Mouse (Mus musculus) liver, embryonic 13.5 days (tissue): ENCODE measurements around the gene Olfr1414. TPM values are rescaled to one million over a fixed set of nuclear protein-coding genes. Genes with fewer than 3 reads are reported as not detected.
A peak's percentile ranks its signal among the peaks of the same experiment; 100 is the strongest.

Experiments
- ATAC-seq: fragments of 200-750 bp; cut with Nextera tagmentation; 2 replicates; pipeline ENCODE4 v1.8.0; 2017; ENCODE audit warnings: low read depth, mild to moderate bottlenecking, moderate number of reproducible peaks, moderate library complexity
- DNase-seq: peaks from one replicate; pipeline ENCODE4 v3.0.0; 2022
- H3K27ac ChIP-seq: fragments of 300-500 bp; sonication (generic); 2 replicates; pipeline ENCODE4 v1.5.1; 2015; ENCODE audit warnings: moderate library complexity, mild to moderate bottlenecking, inconsistent platforms
- H3K27me3 ChIP-seq: fragments of 300-500 bp; sonication (generic); 2 replicates; pipeline ENCODE4 v1.6.1; 2015; ENCODE audit warnings: mild to moderate bottlenecking, inconsistent platforms
- H3K36me3 ChIP-seq: fragments of 300-500 bp; sonication (generic); 2 replicates; pipeline ENCODE4 v1.6.1; 2015; ENCODE audit warnings: mild to moderate bottlenecking, inconsistent platforms
- H3K4me1 ChIP-seq: fragments of 300-500 bp; sonication (generic); replicated peaks from 2 replicates; pipeline ENCODE4 v1.6.1; 2015; ENCODE audit warnings: inconsistent platforms
- H3K4me2 ChIP-seq: fragments of 300-500 bp; sonication (generic); 2 replicates; pipeline ENCODE4 v1.6.1; 2015; ENCODE audit warnings: inconsistent platforms, mild to moderate bottlenecking, moderate library complexity
- H3K4me3 ChIP-seq: fragments of 300-500 bp; sonication (generic); replicated peaks from 2 replicates; pipeline ENCODE4 v1.5.1; 2015; ENCODE audit warnings: mild to moderate bottlenecking, inconsistent platforms
- H3K9ac ChIP-seq: fragments of 300-500 bp; sonication (generic); 2 replicates; pipeline ENCODE4 v1.6.1; 2015; ENCODE audit warnings: mild to moderate bottlenecking, inconsistent platforms
- H3K9me3 ChIP-seq: fragments of 300-500 bp; sonication (generic); replicated peaks from 2 replicates; pipeline ENCODE4 v1.6.1; 2016; ENCODE audit warnings: inconsistent platforms
- WGBS: fragments of 180-500 bp; shearing (Covaris S2); methylation state at CpG from one replicate; pipeline ENCODE4 v1.1.7; 2015; ENCODE audit not compliant: insufficient replicate concordance; 5-methylcytosine and 5-hydroxymethylcytosine counted together
- microRNA-seq: library from miRNA; unstranded; fragments of <30 nt; microRNA quantifications from one replicate; pipeline ENCODE4, GENCODE M21; 2016
- polyA plus RNA-seq: library from polyadenylated mRNA; unstranded; fragments of >200 nt; fragmentation: Nextera tagmentation; extraction: Ambion mirVana; gene quantifications from 2 replicates; pipeline ENCODE4 v1.2.1, GENCODE M21; 2015

Olfr1414 gene
- polyA plus RNA-seq, 1 experiment from 2014 or later: not detected

DNA sequence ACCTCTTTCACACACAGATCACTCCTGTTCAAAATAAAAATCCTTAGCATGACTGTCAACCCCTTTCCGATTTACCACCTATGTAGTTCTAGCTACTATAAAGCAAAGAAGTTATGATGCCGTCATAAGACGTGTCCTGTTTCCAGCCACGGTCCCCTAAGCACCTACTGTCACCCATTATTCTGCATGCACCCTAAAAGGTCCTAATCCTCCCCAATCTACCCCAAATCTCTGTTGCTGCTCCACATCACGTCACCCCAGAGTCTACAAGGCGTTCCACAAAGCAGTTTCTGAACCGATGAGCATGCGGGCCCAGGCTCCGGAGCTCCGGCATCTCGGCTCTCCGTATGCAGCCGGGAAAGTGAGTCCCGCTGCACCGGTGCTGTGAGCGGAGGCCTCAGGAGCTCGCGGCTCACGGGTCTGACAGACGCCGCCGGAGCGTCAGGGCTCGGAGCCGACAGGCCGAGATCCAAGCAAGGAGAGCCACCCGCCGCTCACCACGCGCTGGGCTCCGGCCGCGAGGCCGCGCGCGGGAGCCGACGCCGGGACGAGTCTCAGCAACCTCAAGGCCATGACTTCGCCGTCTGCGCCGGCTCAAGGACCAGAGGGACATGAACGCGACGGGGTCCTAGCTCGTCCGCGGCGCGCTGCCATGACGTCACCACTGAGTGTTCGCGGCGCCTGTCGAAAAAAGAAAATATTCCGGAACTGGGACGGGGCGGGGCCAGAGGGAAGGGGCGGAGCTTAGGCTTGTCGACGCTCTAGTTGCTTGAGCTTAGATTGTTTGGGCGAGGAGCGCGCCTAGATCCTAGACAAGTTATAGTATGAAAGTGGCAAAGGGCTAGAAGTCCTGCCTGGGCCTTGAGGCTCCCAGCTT, 45.1 kb downstream of the Olfr1414 start, which contains the start of gene Ndufa10:
Ndufa10 (minus strand) TSS at position 696 of the 877 bp plus-strand sequence.
- peak; percentile 88 for ATAC-seq
- Histone ChIP-seq H3K36me3 (peaks cover 28% of the 10 kb centered on the region), H3K4me2 (peak within 1 kb of the TSS; percentile 91), H3K4me1 (peaks cover 21% of the 10 kb centered on the region), H3K9ac (peak within 1 kb of the TSS; percentile 93), H3K4me3 (peak within 1 kb of the TSS; percentile 81), H3K9me3 (no peaks in the 10 kb centered on the region), H3K27me3 (0 out of 2 replicates have a peak, but pooled peaks cover 3% of the 10 kb centered on the region), H3K27ac (peak within 1 kb of the TSS; percentile 71)
- DNase-seq: peak; percentile 91
- 1% methylated on average over 67 of the region's 67 CpGs for WGBS

DNA sequence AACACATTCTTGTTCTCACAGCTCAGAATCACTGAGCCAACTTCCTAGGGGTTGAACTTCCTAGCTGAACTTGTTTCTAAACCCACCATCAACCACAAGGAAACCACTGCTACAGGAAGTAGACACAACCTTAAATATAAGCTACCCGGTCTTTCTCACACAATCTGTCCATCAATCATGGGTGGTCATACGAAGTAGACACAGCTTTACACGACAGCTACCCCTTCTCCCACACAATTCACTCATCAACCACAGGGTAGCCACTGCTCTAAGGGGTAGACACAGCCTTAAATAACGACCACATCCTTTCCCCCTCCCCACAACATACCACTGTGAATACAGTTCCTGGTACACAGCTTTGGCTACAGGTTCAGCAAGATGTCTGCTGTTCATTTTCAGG, 49.6 kb downstream of the Olfr1414 start:
- no peak overlapping the region for H3K9ac ChIP-seq
- H3K36me3 ChIP-seq: peaks cover 74% of the 10 kb centered on the region
- 38% methylated on average over 4 of the region's 4 CpGs for WGBS

DNA sequence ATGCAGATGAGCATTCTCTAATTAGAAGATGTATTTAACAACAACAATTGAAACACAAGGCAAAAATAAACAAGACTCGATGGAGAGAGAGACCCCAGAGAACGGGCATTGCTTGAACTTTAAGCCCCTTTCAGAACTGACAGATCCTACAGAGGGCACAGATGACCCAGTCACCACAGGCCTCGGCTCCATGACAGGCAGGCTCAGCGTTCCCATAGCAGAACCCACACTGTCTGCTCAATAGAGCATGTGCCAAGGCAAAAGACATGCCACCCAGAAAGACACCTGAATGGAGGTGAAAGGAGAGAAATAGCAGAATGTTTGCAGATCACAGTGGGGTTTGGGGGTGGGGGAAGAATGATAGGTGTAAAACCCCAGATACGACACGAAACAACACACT, 60.0 kb downstream of the Olfr1414 start:
- Histone ChIP-seq H3K36me3 (peaks cover 88% of the 10 kb centered on the region), H3K9ac (no peak overlapping the region), H3K27me3 (no peaks in the 10 kb centered on the region), H3K4me1 (no peaks in the 10 kb centered on the region), H3K27ac (no peak overlapping the region), H3K4me3 (no peak overlapping the region), H3K4me2 (no peak overlapping the region), H3K9me3 (no peaks in the 10 kb centered on the region)
- DNase-seq (no peak), ATAC-seq (no peak)
- 85% methylated on average over 6 of the region's 6 CpGs for WGBS

More for the DNA sequence above, 49.6 kb downstream of the Olfr1414 start:
- Histone ChIP-seq H3K27me3 (no peaks in the 10 kb centered on the region), H3K4me3 (no peak overlapping the region), H3K4me2 (no peak overlapping the region), H3K27ac (no peak overlapping the region), H3K9me3 (no peaks in the 10 kb centered on the region), H3K4me1 (peaks cover 16% of the 10 kb centered on the region)
- DNase-seq (no peak), ATAC-seq (no peak)

DNA sequence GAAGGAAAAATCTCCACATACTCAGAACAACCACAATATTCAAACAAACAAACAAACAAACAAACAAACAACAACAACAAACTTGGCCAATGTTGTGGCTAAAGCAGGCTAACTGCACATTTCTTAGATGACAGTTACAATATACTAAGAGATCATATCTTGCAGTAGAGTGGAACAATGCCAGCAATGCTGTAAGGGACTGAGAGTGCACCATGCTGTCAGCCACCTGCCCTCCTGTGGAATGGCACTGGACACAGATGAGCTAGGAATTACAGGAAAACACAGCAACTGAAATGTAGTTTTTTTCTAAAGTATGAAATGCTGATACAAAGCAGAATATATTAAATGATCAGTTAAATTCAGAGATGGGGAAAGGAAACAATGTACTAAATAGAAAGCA, 60.7 kb downstream of the Olfr1414 start:
- no peak overlapping the region for H3K9ac ChIP-seq
- ATAC-seq (no peak), DNase-seq (no peak)
- no peak overlapping the region for H3K4me2 ChIP-seq
- peaks cover 89% of the 10 kb centered on the region for H3K36me3 ChIP-seq
- H3K27ac ChIP-seq: no peak overlapping the region
- no peak overlapping the region for H3K4me3 ChIP-seq
- no peaks in the 10 kb centered on the region for H3K4me1 ChIP-seq
- no peaks in the 10 kb centered on the region for H3K9me3 ChIP-seq
- H3K27me3 ChIP-seq: no peaks in the 10 kb centered on the region

Small RNAs within 50 kb of the gene (microRNA-seq; reads per million reads assigned to microRNA genes)
- 2.1 reads per million for gene Mir6900

Other genes starting within 250 kb of the Olfr1414 start
- 167 and 187 TPM in 2 replicates for gene Ndufa10, start 44.8 kb downstream of the Olfr1414 start, polyA plus RNA-seq
- not detected in 2 replicates for gene Olfr1416, start 33.5 kb downstream of the Olfr1414 start, polyA plus RNA-seq
- gene Olfr1415, start 22.6 kb downstream of the Olfr1414 start, polyA plus RNA-seq: not detected in 2 replicates
- gene Olfr1413, start 52.7 kb upstream of the Olfr1414 start, polyA plus RNA-seq: not detected in 2 replicates
- not detected in 2 replicates for gene Olfr1412, start 67.1 kb upstream of the Olfr1414 start, polyA plus RNA-seq
- not detected in 2 replicates for gene Olfr1411, start 75.8 kb upstream of the Olfr1414 start, polyA plus RNA-seq
- not detected in 2 replicates for gene Olfr1410, start 87.1 kb upstream of the Olfr1414 start, polyA plus RNA-seq
- not detected in 2 replicates for gene Olfr12, start 99.1 kb upstream of the Olfr1414 start, polyA plus RNA-seq
- gene Cops9, start 123.3 kb upstream of the Olfr1414 start, polyA plus RNA-seq: 204 and 226 TPM in 2 replicates
- not detected in 2 replicates for gene Otos, start 130.2 kb upstream of the Olfr1414 start, polyA plus RNA-seq